Mouse (Mus musculus) neutrophil, adult 83 days (primary cell): ENCODE results near the gene Krtap4-7. TPM values are rescaled to one million over a fixed set of nuclear protein-coding genes. Genes with fewer than 3 reads are reported as not detected.

Experiments
- total RNA-seq, 2 experiments: library from RNA; stranded (reverse); gene quantifications; one replicate each; pipeline ENCODE4 v1.2.4; 2023

The Krtap4-7 gene
- not detected for total RNA-seq

DNA sequence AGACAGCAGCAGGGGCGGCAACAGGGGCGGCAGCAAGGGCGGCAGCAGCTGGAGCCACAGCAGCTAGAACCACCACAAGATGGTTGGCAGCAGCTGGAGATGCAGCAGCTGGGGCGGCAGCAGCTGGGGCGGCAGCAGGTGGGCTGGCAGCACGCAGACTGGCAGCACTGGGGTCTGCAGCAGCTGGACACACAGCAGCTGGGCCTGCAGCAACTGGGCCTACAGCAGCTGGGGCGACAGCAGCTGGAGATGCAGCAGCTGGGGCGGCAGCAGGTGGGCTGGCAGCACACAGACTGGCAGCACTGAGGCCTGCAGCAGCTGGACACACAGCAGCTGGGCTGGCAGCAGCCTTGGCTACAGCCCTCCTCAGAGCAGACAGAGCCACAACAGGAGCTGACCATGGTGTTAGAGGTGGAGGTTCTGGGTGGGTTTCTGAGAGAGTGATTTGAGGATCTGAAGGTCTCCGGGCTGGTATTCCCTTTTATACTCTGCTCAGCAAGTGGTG lies at the start of gene Krtap4-7:
Gene Krtap4-7 (minus strand): TSS at position 455 of the 505 bp plus-strand sequence.

DNA sequence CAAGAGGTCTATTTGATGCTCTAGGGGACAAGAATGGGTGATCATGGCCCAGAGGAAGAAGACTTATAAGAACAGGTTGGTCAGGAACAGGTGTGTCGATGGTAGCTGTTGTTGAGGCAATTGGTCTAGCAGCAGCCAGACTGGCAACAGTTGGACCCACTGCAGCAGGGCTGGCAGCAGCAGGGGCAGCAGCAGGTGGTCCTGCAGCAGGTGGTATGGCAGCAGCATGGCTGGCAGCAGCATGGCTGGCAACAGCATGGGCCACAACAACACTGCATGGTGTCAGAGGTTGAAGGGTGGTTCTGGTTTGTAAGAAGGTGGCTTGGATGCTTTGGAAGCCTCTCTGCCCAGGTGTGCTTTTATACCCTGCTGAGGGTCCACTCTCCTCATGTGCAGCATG lies 46.6 kb upstream of the Krtap4-7 start, which contains the start of gene Gm14190:
Gene Gm14190 (minus strand): TSS at position 278 of the 400 bp plus-strand sequence.

DNA sequence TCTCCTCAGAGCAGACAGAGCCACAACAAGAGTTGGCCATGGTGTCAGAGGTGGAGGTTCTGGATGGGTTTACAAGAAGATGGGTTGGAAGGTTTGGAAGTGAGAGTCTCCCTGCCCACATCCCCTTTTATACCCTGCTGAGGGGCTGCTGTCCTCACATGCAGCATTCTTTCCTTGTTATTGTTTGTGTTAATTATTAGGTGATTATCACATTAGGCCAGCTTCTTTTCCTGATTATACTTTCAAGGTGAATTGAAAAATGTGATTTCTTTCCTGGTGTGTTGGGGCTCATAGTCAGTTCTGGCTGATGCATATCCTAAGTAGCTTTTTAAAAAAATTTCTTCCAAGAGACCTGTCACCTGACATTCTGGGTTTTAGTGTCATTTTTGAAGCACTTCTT lies 22.0 kb upstream of the Krtap4-7 start, which contains the start of gene Krtap4-6:
Gene Krtap4-6 (minus strand): TSS at position 101 of the 400 bp plus-strand sequence.

DNA sequence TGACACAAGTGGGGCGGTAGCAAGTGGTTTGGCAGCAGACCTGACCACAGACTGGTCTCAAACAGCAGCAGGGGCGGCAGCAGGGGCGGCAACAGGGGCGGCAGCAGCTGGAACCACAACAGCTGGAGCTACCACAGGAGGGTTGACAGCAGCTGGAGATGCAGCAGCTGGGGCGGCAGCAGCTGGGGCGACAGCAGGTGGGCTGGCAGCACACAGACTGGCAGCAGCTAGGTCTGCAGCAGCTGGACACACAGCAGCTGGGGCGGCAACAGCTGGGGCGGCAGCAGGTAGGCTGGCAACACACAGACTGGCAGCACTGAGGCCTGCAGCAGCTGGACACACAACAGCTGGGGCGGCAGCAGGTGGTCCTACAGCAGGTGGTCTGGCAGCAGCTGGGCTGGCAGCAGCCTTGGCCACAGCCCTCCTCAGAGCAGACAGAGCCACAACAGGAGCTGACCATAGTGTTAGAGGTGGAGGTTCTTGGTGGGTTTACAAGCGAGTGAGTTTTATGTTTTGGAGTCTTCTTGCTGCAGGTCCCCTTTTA lies 14.7 kb upstream of the Krtap4-7 start, which contains the start of gene Gm11563:
Gene Gm11563 (minus strand): TSS at position 494 of the 544 bp plus-strand sequence.

DNA sequence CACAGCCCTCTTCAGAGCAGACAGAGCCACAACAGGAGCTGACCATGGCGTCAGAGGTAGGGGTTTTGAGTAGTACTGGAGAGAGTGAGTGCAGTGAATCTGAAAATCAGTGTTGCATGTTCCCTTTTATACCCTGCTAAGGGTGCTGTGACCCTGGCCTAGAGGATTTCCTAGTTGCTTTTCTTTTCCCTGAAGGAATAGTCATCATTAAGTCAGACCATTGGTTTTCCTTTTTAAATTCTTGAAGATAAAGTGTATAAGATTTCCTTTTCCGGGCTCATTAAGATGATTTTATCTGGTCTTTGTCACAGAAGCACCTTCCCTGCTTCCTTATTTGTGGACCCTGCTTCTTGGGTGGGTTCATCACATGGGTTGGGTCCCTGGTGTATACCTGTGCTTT lies 6.2 kb upstream of the Krtap4-7 start, which contains the start of gene Gm11555:
Gene Gm11555 (minus strand): TSS at position 101 of the 400 bp plus-strand sequence.

DNA sequence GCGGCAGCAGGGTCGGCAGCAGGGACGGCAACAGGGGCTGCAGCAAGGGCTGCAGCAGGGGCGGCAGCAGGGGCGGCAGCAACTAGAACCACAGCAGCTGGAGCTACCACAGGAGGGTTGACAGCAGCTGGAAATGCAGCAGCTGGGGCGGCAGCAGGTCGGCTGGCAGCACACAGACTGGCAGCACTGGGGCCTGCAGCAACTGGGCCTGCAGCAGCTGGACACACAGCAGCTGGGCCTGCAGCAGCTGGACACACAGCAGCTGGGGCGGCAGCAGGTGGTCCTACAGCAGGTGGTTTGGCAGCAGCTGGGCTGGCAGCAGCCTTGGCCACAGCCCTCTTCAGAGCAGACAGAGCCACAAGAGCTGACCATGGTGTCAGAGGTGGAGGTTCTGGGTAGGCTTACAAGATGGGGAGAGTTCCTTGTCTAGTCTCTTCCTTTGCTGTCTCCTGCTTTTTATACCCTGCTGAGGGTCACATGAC lies 9.2 kb downstream of the Krtap4-7 start, which contains the start of gene Krtap4-2:
Gene Krtap4-2 (minus strand): TSS at position 432 of the 482 bp plus-strand sequence.

DNA sequence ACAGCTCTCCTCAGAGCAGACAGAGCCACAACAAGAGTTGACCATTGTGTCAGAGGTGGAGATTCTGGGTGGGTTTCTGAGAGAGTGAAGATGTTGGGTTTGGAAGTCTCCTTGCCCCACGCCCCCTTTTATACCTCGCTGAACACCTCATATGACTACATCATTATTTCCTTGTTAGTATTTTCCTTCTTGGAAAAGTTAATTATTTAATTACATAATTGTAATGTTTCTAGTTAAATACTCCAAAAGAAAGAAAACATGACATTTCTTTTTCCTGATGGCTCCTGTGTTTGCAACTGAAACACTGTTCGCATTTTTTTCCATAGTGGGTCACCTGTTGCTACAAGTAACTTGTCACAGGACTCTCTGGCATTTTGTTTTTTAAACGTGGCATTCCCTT lies 15.8 kb downstream of the Krtap4-7 start, which contains the start of gene Krtap4-1:
Gene Krtap4-1 (minus strand): TSS at position 101 of the 400 bp plus-strand sequence.

DNA sequence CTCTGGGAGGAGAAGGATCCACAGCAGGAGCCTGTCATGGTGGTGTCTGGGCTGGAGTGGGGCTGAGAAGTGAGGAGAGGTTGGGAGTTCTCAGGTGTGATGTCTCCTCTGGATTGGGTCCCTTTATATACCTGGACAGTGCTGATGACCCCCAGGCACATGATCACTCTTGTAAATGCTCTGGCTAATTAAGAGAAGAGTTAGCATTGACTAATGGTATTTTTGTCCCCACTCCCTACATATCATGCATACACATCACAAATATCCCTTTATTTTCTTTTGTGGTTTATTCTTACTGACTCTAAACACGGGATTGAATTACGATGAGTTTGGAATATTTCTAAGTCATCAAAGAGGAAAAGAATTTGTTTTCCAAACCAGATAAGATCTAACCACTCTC lies 23.6 kb downstream of the Krtap4-7 start, which contains the start of gene Gm11562:
Gene Gm11562 (minus strand): TSS at position 101 of the 400 bp plus-strand sequence.

DNA sequence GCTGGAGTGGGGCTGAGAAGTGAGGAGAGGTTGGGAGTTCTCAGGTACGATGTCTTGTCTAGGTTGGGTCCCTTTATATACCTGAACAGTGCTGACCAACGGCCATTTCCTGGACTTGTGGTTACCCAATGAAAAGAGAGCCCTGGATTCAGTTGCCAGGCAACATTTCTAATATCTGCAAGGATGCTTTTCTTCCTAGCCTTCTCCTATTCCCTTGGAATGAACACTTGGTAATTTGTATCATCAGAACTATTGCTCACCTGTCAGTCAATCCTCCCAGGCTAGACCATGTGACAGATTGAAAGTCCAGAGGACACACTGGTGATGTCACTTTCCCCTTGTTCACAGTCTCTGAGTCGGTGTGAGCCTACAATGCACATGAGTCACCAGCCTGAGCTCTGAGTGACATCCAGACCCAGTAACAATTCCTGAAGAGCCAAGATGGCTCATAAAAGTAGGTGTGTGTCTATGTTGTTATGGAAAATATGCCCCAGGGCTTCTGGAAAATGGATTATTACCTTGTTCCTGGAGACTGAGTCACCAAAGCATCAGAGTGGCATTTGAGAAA lies 29.0 kb downstream of the Krtap4-7 start, which contains the start of gene Krtap2-4:
Gene Krtap2-4 (minus strand): TSS at position 51 of the 568 bp plus-strand sequence.

DNA sequence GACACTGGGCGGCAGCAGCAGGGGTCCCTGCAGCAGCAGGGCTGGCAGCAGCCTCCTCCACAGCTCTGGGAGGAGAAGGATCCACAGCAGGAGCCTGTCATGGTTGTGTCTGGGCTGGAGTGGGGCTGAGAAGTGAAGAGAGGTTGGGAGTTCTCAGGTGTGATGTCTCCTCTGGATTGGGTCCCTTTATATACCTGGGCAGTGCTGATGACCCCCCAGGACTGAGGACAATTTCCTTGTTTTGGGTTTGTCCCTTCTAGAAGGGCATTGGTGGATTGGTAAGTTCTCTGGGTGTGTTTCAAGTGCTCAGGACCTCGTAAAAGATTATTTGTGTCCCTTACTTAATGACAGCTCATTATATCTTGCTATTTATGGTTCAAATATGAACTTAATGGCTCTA lies 33.8 kb downstream of the Krtap4-7 start, which contains the start of gene Gm11937:
Gene Gm11937 (minus strand): TSS at position 101 of the 400 bp plus-strand sequence.

DNA sequence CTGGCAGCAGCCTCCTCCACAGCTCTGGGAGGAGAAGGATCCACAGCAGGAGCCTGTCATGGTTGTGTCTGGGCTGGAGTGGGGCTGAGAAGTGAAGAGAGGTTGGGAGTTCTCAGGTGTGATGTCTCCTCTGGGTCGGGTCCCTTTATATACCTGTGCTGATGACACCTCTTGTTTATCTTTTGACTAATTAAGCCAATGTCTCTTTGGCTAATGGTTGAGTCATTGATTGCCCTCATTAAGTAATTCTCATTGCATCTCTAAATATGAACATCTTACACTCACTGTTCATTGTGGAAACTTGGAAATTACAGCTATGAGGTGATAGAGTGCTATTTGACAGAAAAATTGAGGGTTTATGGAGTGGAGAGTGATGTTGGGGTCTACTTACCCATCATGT lies 40.7 kb downstream of the Krtap4-7 start, which contains the start of gene Gm11938:
Gene Gm11938 (minus strand): TSS at position 101 of the 400 bp plus-strand sequence.

DNA sequence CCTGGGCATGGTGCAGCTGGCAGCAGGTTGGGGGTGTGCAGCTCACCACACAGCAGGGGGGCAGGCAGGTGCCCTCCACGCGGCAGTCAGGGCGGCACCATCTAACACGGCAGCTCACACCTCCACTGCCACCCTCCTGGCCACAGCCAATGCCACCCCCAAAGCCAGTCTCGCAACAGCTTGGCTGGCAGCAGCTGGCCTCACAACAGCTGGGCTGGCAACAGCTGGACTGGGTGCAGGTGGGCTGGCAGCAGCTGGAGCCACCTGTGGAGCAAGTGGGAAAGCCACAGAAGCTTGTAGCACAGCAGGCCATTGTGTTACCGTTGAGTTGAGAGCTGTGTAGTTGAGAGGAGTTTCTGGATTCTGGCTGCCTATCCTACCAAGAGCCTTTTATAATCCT lies 46.1 kb downstream of the Krtap4-7 start, which contains the start of gene Krtap9-3:
Gene Krtap9-3 (minus strand): TSS at position 364 of the 400 bp plus-strand sequence.

Other genes starting within 250 kb of the Krtap4-7 start
- not detected for gene Krt12, start 221.8 kb downstream of the Krtap4-7 start, total RNA-seq
- not detected for gene Krt20, start 205.9 kb downstream of the Krtap4-7 start, total RNA-seq
- not detected for gene Krt23, start 151.0 kb downstream of the Krtap4-7 start, total RNA-seq
- not detected for gene Krt39, start 122.8 kb downstream of the Krtap4-7 start, total RNA-seq
- not detected for gene Krt40, start 100.9 kb downstream of the Krtap4-7 start, total RNA-seq
- not detected for gene Krtap3-3, start 93.2 kb downstream of the Krtap4-7 start, total RNA-seq
- not detected for gene Krtap3-2, start 87.2 kb downstream of the Krtap4-7 start, total RNA-seq
- gene Gm11939, start 84.6 kb downstream of the Krtap4-7 start, total RNA-seq: not detected
- not detected for gene Krtap3-1, start 77.5 kb downstream of the Krtap4-7 start, total RNA-seq
- not detected for gene Krtap1-5, start 63.1 kb downstream of the Krtap4-7 start, total RNA-seq
- not detected for gene Krtap1-4, start 60.4 kb downstream of the Krtap4-7 start, total RNA-seq
- gene Krtap1-3, start 52.8 kb downstream of the Krtap4-7 start, total RNA-seq: not detected
- gene Krtap9-3, start 46.0 kb downstream of the Krtap4-7 start, total RNA-seq: not detected
- not detected for gene Gm11938, start 40.8 kb downstream of the Krtap4-7 start, total RNA-seq
- gene Gm11937, start 33.9 kb downstream of the Krtap4-7 start, total RNA-seq: not detected
- gene Krtap2-4, start 29.2 kb downstream of the Krtap4-7 start, total RNA-seq: not detected
- not detected for gene Gm11562, start 23.7 kb downstream of the Krtap4-7 start, total RNA-seq
- gene Krtap4-1, start 15.9 kb downstream of the Krtap4-7 start, total RNA-seq: not detected
- gene Krtap4-2, start 9.0 kb downstream of the Krtap4-7 start, total RNA-seq: not detected
- gene Gm11555, start 6.1 kb upstream of the Krtap4-7 start, total RNA-seq: not detected
- gene Gm11563, start 14.9 kb upstream of the Krtap4-7 start, total RNA-seq: not detected
- not detected for gene Krtap4-6, start 21.9 kb upstream of the Krtap4-7 start, total RNA-seq
- gene Gm14190, start 46.7 kb upstream of the Krtap4-7 start, total RNA-seq: not detected
- gene Gm14180, start 90.2 kb upstream of the Krtap4-7 start, total RNA-seq: not detected
- gene Gm11595, start 128.8 kb upstream of the Krtap4-7 start, total RNA-seq: not detected
- not detected for gene Krtap4-8, start 136.6 kb upstream of the Krtap4-7 start, total RNA-seq
- gene Krtap4-9, start 141.1 kb upstream of the Krtap4-7 start, total RNA-seq: not detected
- gene Gm11596, start 149.4 kb upstream of the Krtap4-7 start, total RNA-seq: not detected
- gene Gm11569, start 154.8 kb upstream of the Krtap4-7 start, total RNA-seq: not detected
- gene Gm11554, start 160.4 kb upstream of the Krtap4-7 start, total RNA-seq: not detected
- gene Krtap4-13, start 165.8 kb upstream of the Krtap4-7 start, total RNA-seq: not detected
- gene Gm11564, start 171.6 kb upstream of the Krtap4-7 start, total RNA-seq: not detected
- not detected for gene 2300003K06Rik, start 194.0 kb upstream of the Krtap4-7 start, total RNA-seq
- not detected for gene Krtap4-16, start 207.5 kb upstream of the Krtap4-7 start, total RNA-seq
- gene Gm11568, start 213.8 kb upstream of the Krtap4-7 start, total RNA-seq: not detected
- not detected for gene Gm11559, start 220.4 kb upstream of the Krtap4-7 start, total RNA-seq
- not detected for gene Krtap9-1, start 229.3 kb upstream of the Krtap4-7 start, total RNA-seq
- gene Gm11567, start 235.1 kb upstream of the Krtap4-7 start, total RNA-seq: not detected